Mouse (Mus musculus): ENCODE measurements around the gene Icmt. TPM values are rescaled to one million over a fixed set of nuclear protein-coding genes. Genes with fewer than 3 reads are reported as not detected.

Icmt gene
- polyA plus RNA-seq, 1 experiment from 2014 or later = 16.9 TPM

- H3K9me3 ChIP-seq (ENCODE audit: low read length) = no peaks in the 10 kb centered on the region
- H3K27me3 ChIP-seq (replicated peaks; ENCODE audit: insufficient read depth, low read length) = no peaks in the 10 kb centered on the region
- 56% methylated on average over 9 of the region's 9 CpGs for WGBS
- no peaks in the 10 kb centered on the region for H3K36me3 ChIP-seq (ENCODE audit: insufficient read depth, low read length)
- no peak for TF ChIP-seq CTCF (IDR thresholded peaks at IDR 0.05)
- TF ChIP-seq EP300 (IDR thresholded peaks at IDR 0.05) = no peak
- ATAC-seq = no peak
- no peak overlapping the region for H3K9ac ChIP-seq (replicated peaks; ENCODE audit: low read depth)
- no peak overlapping the region for H3K4me2 ChIP-seq (replicated peaks; ENCODE audit: low read depth, low read length)
- H3K4me3 ChIP-seq (ENCODE audit: low read depth, low read length) = no peak overlapping the region
- no peak for DNase-seq (ENCODE audit: low spot score)
- H3K27ac ChIP-seq (ENCODE audit: low read length) = no peak overlapping the region
- peaks cover 4% of the 10 kb centered on the region; the same call in 1 of the 2 replicates for H3K4me1 ChIP-seq (ENCODE audit: insufficient read depth, low read depth, low read length)
These were observed 33.9 kb upstream of the Icmt start for GRCm38 (mm10) chr4:152263089-152263488.

GRCm38 (mm10) chr4:152263512-152264176 is 33.4 kb upstream of the Icmt start:
- Histone ChIP-seq H3K27ac (ENCODE audit: low read length) (peak overlapping the region; percentile 33; the same call in 1 of the 2 replicates), H3K4me2 (replicated peaks; ENCODE audit: low read depth, low read length) (no peak overlapping the region), H3K4me3 (ENCODE audit: low read depth, low read length) (no peak overlapping the region), H3K9ac (replicated peaks; ENCODE audit: low read depth) (no peak overlapping the region), H3K27me3 (replicated peaks; ENCODE audit: insufficient read depth, low read length) (no peaks in the 10 kb centered on the region), H3K36me3 (ENCODE audit: insufficient read depth, low read length) (no peaks in the 10 kb centered on the region), H3K4me1 (ENCODE audit: insufficient read depth, low read depth, low read length) (peaks cover 4% of the 10 kb centered on the region; the same call in 1 of the 2 replicates), H3K9me3 (ENCODE audit: low read length) (no peaks in the 10 kb centered on the region)
- WGBS = 38% methylated on average over 10 of the region's 10 CpGs
- DNase-seq (ENCODE audit: low spot score) = peak; percentile 80
- ATAC-seq = peak; percentile 72
- TF ChIP-seq CTCF (IDR thresholded peaks at IDR 0.05) (no peak), EP300 (IDR thresholded peaks at IDR 0.05) (no peak)

DNA sequence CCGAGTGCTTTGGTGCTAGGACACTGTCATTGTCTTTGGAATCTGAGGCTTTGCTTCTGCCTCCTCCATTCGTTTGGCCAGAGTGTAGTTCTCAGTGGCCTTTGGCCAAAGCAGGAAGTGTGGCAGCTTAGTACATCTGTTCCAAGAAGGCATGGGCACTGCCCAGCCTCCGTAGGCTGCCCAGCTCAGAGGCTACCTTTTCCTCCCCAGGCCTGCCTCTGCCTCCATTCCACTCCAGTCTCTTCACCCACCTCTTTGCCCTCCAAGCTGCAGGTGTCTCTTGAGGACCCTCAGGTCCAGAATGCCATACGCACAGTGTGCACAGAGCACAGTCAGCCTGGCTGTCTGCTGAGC is 32.9 kb upstream of the Icmt start:
- Histone ChIP-seq H3K36me3 (ENCODE audit: insufficient read depth, low read length) (no peaks in the 10 kb centered on the region), H3K9ac (replicated peaks; ENCODE audit: low read depth) (no peak overlapping the region), H3K27me3 (replicated peaks; ENCODE audit: insufficient read depth, low read length) (no peaks in the 10 kb centered on the region), H3K4me3 (ENCODE audit: low read depth, low read length) (no peak overlapping the region), H3K4me2 (replicated peaks; ENCODE audit: low read depth, low read length) (no peak overlapping the region), H3K27ac (ENCODE audit: low read length) (peak overlapping the region; percentile 33; the same call in 1 of the 2 replicates), H3K9me3 (ENCODE audit: low read length) (no peaks in the 10 kb centered on the region), H3K4me1 (ENCODE audit: insufficient read depth, low read depth, low read length) (peaks cover 4% of the 10 kb centered on the region; the same call in 1 of the 2 replicates)
- WGBS = 39% methylated on average over 4 of the region's 4 CpGs
- DNase-seq (ENCODE audit: low spot score) (no peak), ATAC-seq (0 out of 2 replicates have a peak, but pooled peaks have one; percentile 7)
- TF ChIP-seq EP300 (IDR thresholded peaks at IDR 0.05) (no peak), CTCF (IDR thresholded peaks at IDR 0.05) (no peak)

DNA sequence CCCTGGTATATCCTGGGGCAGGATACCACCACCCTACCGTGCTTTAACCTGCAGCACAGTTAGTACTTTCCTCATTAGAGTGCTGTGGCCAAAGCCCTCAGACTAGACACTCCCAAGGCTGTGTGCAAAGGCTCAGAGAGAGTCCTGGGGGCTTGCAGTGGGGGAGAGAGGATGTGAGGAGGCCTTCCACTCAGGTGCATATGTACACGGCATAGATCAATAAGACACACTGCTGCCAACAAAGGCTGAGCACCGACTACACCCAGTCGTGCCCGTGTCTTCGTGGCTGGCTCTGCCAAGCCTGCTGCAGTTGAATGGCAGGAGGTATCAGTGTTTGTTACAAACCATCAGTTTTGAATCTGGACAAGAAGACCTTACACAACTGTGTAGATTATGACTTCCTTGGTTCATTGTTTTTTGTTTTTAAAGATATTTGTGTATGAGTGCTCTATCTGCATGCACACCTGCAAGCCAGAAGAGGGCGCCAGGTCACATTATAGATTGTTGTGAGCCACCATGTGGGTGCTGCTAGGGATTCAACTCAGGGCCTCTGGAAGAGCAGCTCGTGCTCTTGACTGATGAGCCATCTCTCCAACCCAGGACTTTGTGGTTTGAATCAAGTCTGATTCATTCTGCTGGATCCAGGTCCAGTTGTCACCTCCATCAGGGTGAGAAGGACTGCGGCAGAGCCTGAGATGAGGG is 32.0 kb upstream of the Icmt start:
- no peak overlapping the region for H3K4me3 ChIP-seq (ENCODE audit: low read depth, low read length)
- H3K9me3 ChIP-seq (ENCODE audit: low read length) = no peaks in the 10 kb centered on the region
- H3K9ac ChIP-seq (replicated peaks; ENCODE audit: low read depth) = no peak overlapping the region
- H3K4me1 ChIP-seq (ENCODE audit: insufficient read depth, low read depth, low read length) = peaks cover 4% of the 10 kb centered on the region; the same call in 1 of the 2 replicates
- peak; percentile 54 for TF ChIP-seq CTCF (IDR thresholded peaks at IDR 0.05)
- no peak for TF ChIP-seq EP300 (IDR thresholded peaks at IDR 0.05)
- H3K27ac ChIP-seq (ENCODE audit: low read length) = no peak overlapping the region
- no peaks in the 10 kb centered on the region for H3K27me3 ChIP-seq (replicated peaks; ENCODE audit: insufficient read depth, low read length)
- DNase-seq (ENCODE audit: low spot score) (no peak), ATAC-seq (no peak)
- H3K36me3 ChIP-seq (ENCODE audit: insufficient read depth, low read length) = no peaks in the 10 kb centered on the region
- no peak overlapping the region for H3K4me2 ChIP-seq (replicated peaks; ENCODE audit: low read depth, low read length)
- 94% methylated on average over 9 of the region's 9 CpGs for WGBS

DNA sequence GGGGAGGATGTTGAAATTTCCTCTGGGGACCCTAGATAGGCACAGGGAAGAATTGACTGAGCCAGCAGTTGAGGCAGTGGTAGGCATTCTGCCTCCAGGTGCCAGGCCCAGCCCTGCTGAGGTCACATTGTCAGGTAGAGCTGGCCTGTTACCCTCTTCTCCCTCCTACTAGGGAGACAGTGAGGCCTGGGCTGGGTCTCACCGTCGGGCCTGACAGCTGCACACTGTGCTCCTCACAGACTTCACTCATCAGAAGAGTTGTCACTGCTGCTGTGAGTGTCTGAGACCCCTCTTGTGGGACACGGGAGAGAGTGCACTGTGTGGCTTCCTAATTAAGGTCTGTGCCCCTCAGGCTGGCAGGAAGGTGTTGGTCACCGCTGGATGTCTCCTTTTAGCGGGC is 31.2 kb upstream of the Icmt start:
- H3K9ac ChIP-seq (replicated peaks; ENCODE audit: low read depth) = no peak overlapping the region
- H3K4me2 ChIP-seq (replicated peaks; ENCODE audit: low read depth, low read length) = no peak overlapping the region
- no peaks in the 10 kb centered on the region for H3K36me3 ChIP-seq (ENCODE audit: insufficient read depth, low read length)
- no peak overlapping the region for H3K4me3 ChIP-seq (ENCODE audit: low read depth, low read length)
- WGBS = 72% methylated on average over 5 of the region's 5 CpGs
- H3K27me3 ChIP-seq (replicated peaks; ENCODE audit: insufficient read depth, low read length) = no peaks in the 10 kb centered on the region
- DNase-seq (ENCODE audit: low spot score) (no peak), ATAC-seq (no peak)
- H3K27ac ChIP-seq (ENCODE audit: low read length) = no peak overlapping the region
- TF ChIP-seq CTCF (IDR thresholded peaks at IDR 0.05) (no peak), EP300 (IDR thresholded peaks at IDR 0.05) (no peak)
- peaks cover 4% of the 10 kb centered on the region; the same call in 1 of the 2 replicates for H3K4me1 ChIP-seq (ENCODE audit: insufficient read depth, low read depth, low read length)
- no peaks in the 10 kb centered on the region for H3K9me3 ChIP-seq (ENCODE audit: low read length)

GRCm38 (mm10) chr4:152266236-152266895 is 30.7 kb upstream of the Icmt start:
- ATAC-seq = no peak
- no peak for TF ChIP-seq EP300 (IDR thresholded peaks at IDR 0.05)
- TF ChIP-seq CTCF (IDR thresholded peaks at IDR 0.05) = no peak
- H3K9me3 ChIP-seq (ENCODE audit: low read length) = no peaks in the 10 kb centered on the region
- H3K4me2 ChIP-seq (replicated peaks; ENCODE audit: low read depth, low read length) = no peak overlapping the region
- DNase-seq (ENCODE audit: low spot score) = no peak
- H3K4me3 ChIP-seq (ENCODE audit: low read depth, low read length) = no peak overlapping the region
- H3K27ac ChIP-seq (ENCODE audit: low read length) = no peak overlapping the region
- no peak overlapping the region for H3K9ac ChIP-seq (replicated peaks; ENCODE audit: low read depth)
- WGBS = 40% methylated on average over 10 of the region's 10 CpGs
- H3K4me1 ChIP-seq (ENCODE audit: insufficient read depth, low read depth, low read length) = peaks cover 4% of the 10 kb centered on the region; the same call in 1 of the 2 replicates
- no peaks in the 10 kb centered on the region for H3K36me3 ChIP-seq (ENCODE audit: insufficient read depth, low read length)
- no peaks in the 10 kb centered on the region for H3K27me3 ChIP-seq (replicated peaks; ENCODE audit: insufficient read depth, low read length)
